Mouse (Mus musculus) cerebellum, adult 18-20 months (tissue): Measurements from ENCODE around the gene Slc25a24.

Experiments
- DNase-seq, 2 experiments: peaks; one replicate each; pipeline ENCODE4 v3.0.0; 2021

Slc25a24 gene

DNA sequence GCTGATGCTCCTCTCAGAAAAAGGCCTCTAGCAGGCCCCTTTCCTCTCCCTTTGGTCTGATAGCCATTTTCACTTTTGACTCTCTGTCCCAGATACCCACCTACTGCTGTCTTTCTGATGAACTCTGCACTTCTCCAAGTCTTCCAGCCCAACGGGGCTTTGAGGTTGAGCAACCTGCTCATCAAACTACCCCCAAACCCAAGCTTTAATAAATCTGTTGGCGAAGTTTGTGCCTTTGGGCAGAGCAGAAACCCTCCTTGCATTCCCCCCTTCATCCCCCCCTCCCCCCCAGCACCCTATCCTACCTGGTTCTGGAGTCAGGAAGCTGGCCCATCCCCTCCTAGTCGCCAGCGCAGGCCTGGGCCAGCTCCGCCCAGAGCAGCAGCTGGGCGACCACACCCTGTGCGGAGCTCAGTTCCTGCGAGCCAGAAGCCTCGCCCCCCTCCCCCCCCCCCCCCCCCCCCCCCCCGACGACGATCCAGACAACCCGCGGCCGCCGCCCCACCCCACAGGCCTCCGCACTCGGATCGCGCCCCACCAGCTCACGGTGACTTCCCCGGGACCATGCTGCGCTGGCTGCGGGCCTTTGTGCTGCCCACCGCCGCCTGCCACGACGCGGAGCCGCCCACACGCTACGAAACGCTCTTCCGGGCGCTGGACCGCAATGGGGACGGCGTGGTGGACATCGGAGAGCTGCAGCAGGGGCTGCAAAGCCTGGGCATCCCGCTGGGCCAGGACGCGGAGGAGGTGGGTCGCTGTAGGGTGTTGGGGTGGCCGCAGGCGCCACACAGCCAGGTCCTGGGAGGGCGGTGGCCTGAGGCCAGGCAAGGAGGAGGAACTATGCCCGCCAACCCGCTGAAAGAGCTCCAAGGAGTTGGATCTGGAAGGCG is at the start of gene Slc25a24:
TSS of gene Slc25a24 (plus strand) at position 509 of the 890 bp plus-strand sequence.
- DNase-seq = peak; percentile 9 to 12

DNA sequence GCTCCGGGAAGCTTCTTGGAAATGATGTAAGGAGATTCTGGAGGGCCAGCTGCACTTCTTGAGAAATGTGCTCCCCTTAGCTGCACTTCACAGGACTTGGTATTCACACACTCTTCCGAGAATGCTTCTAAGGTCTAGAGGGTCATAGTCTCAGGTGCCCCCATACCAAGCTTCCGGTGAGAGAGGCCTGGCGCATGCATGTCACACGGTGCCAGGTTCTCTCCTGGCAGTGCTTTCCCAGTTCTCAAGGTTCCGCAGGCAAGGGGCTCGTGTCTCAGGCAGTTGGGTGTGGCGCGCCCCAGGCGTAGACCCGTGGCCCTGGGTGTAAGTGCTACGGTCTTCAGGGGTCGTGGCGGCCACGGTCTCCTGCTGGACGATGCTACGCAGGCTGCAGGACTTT is 42.8 kb upstream of the Slc25a24 start, which contains the start of gene Slc25a54:
TSS of gene Slc25a54 (plus strand) at position 301 of the 400 bp plus-strand sequence.
- DNase-seq = no peak

DNA sequence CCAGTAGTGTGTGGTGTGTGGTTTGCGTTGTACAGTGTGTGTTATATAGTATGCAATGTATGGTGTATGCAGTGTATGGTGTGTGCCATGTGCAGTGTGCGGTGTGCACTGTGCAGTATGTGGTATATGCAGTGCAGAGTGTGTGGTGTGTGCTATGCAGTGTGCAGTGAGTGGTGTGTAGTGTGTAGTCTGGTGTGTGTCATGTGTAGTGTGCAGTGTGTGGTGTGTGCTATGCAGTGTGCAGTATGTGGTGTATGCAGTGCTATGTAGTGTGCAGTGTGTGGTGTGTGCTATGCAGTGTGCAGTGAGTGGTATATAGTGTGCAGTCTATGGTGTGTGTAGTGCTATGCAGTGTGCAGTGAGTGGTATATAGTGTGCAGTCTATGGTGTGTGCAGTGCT is 38.5 kb upstream of the Slc25a24 start:
- DNase-seq = no peak

DNA sequence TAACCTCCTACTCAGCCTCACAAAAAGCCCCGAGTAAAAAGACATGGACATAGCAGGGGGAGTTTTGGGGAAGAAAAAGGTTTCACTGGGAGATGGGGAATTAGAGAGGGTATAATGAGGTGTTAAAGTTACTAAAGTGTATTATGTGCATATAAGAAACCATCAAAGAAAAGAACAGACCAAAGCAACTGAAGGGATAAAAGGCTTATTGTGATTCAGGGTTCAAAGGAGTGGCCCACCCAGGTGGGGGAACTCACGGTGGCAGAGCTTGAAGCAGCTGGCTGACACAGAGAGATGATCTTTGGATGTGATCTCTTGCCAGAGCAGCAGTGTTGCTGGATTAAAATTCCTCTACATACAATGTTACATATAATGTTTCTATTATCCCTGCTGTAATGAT is 34.5 kb upstream of the Slc25a24 start:
- DNase-seq = no peak

DNA sequence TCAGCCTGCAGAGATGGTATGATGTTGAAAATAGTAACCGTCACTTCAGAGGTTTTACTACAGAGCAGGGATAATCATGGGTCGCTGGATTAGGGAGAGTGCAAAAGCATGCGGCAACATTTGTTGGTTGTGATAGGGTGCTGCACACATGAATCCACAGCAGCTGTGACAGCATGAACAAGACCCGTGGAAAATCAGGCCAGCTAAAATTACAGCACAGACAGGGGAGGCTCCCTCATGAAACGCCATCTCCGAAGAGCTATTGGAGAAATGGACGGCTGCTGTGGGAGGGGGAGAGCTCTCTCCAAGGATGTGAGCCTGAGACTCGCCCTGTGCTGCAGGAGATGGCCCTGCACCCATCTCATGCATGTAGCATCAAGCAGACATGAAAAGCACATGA is 18.2 kb upstream of the Slc25a24 start:
- no peak for DNase-seq

DNA sequence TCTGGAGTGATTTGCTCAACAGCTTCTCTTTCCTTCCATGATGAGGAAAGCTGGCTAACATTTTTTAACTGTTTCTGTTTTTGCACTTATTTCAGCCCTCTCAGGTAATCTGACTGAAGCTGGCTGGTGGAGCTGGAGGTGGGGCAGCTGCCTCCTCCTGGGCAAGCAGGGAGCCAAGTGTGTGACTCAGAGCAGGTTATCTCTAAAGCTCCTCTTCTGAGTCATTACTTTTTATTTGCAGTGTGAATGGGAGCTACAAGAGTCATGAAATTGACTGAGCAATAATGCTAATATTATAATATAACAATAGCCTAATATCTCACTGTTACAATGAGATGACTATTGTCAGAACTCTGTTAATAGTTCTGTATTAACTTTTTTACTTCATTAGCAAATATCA is 5.8 kb upstream of the Slc25a24 start:
- no peak for DNase-seq

DNA sequence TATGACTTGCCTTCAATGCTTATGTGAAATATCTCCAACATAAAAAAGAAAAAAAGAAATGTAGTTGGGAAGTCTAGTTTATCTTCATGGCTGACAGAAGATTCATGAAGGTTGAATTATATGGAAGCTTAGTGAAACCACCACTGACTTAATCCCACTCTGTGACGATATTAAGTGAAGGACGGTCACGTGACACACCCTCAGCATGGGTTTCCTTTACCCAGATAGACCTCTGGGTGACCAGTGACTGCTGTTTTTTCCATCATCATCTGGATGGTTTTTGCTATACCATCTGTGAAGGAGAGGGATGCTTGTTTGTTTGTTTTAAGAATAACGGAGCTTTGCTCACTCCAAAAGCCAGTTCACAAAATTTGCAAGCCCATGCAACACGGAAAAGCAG is 3.4 kb upstream of the Slc25a24 start:
- DNase-seq = no peak

DNA sequence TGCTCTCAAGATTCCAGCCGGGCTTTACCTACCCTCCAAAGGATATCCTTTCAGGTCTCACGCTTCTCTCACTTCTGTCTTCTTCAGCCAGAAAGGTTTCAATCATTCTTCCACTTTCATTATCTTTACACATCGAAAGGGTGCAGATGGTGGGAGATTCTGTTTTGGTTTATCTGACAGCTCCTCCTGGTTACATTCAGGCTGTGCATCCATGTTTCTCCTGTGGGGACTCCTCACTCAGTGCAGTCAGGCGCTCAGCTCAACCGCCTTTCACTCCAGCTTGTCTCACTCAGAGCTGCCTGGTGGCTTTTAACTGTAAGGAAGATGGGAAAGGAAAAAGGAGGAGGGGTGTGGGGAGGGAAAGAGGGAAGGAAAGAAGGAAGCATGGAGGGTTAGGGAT is 3.0 kb upstream of the Slc25a24 start:
- no peak for DNase-seq

DNA sequence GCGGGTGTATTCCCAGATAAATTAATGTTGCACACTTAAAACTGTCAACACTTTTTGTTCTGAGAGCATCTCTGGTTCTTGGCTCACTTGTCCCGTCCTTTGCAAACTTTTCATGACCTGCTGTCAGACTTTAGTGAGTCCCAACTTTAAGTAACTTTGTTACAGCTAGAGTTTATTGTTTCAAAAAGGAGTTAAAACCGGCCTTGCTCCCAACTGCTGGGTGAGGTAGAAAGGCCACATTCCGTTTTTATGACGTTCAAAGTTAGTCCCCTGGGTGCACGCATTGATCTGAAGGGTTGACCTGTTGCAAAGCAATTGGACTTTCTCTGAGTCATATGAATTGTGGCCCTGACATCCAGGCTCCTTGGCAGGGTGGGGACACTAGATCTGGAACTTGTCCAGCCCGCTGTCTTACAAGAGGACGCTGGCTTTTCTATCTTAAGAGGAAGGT is 607 bp downstream of the Slc25a24 start:
- no peak for DNase-seq

DNA sequence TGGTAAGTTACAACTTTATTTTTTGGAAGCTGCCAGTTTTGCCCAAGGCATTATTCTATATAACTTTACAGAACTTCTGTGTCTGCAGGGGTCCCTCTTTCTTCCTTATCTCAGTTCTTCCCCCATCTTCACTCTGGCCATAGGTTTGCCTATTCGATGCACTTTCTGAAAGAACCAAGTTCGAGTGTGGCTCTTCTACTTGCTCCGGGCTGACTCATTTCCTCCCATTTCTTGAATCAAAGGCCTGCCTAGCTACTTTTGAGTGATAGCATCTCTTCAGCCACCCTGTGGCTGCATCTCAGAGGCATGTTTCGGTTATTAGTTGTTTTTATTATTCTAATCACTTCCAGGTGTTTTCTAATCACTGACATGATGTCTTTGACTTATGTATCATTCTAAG is 1.1 kb downstream of the Slc25a24 start:
- no peak for DNase-seq

DNA sequence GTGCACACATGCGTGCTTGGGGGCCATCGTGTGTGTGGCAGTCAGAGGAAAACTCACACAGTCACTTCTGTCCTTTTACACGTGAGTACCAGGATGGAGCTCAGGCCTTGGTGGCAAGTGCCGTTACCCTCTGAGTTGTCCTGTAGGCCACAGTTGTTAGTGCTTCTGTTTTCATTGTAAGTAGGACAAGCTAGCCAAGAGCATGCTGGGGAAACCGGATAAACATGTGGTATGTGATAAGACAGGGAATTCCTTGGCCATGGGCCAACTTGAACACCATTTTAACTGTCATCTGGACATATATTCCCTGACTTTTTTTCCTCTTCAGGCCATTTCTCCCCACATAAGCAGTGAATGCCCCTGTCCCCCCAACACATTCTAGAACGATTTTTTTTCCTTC is 2.6 kb downstream of the Slc25a24 start:
- DNase-seq = no peak

DNA sequence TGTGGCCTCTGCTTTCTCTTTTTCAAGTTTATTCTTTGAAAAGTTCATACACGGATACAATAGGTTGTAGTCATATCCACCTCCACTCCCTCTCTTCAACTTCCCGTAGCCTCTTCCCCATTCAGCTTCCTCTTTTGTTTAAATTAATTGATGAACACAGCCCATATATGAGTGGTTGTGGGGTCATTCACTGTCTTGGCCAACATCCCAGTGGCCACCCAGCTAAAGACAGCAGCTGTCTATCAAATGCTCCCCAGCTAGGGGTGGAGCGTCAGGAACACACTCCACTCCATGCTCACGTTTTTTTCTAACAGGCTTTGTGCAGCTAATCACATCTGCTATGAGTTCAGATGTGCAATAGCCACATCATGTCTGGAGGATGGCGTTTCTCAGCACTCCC is 6.8 kb downstream of the Slc25a24 start:
- DNase-seq = no peak

DNA sequence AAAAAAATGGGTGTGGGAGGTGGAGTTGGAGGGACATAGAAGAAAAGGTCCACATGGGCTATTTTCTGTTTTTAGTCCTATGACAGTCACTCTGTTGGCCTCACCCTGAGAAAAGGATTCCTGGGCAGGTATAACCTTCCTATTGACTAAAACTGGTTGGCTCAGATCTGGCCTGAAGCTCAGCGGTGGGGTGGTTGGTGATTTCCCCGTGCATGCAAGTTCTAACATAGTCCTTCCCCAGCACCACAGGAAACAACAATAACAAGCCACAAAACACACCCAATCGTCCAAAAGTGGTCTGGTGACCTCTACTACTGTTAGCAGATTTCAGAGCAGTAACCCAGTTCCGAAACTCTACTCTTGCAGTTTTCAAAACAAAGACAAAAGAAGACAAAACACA is 10.0 kb downstream of the Slc25a24 start:
- DNase-seq = no peak

DNA sequence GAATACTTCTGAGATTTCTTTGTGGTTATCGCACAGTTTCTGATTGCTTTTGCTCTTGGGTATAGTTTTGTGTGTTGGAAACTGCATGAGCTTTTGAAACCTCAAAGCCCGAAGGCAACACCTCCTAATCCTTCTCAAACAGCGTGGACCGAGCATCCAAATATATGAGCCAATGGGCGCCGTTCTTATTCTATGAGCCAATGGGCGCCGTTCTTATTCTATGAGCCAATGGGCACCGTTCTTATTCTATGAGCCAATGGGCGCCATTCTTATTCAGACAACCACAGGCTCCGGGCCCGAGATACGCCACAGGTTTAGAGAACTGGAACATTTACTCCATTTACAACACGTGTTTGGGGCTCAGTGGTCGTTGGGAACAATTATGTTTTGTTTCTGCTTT is 11.1 kb downstream of the Slc25a24 start:
- no peak for DNase-seq

DNA sequence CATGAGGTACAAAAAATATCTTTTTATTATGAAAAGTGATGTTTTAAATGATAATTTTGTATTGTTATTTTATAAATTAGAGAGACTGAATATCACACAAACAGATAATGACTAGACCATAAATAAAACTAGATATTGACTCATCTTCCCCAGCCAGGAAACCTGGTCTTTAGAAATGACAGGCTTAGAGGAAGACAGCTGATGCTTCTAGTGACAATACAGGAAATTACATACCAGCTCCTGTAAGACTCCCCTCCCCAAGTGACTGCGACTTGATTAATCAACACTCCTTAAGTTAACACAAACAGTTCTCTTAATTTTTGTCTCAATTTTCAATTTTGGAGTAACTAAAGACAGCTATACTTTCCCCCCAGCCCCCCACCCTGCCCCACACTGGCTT is 12.4 kb downstream of the Slc25a24 start:
- no peak for DNase-seq

DNA sequence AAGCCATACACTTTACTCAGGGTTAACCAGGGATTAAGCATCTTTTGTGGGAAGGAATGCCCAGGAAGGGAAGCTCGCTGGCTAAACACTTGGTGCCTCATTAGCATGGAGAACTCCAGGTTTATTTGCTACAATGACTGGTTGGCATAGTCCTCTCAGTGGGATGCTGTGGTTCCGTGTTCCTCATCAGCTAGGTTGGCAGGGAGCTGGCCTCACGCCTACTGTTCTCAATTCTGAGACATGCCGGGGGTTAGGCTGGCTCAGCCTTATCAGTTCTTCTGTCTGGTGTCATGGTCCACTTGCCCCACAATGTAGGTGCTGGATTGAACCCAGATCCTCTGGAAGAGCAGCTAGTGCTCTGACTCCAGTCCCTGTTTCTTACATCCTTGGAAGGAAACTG is 29.6 kb downstream of the Slc25a24 start:
- DNase-seq = no peak

DNA sequence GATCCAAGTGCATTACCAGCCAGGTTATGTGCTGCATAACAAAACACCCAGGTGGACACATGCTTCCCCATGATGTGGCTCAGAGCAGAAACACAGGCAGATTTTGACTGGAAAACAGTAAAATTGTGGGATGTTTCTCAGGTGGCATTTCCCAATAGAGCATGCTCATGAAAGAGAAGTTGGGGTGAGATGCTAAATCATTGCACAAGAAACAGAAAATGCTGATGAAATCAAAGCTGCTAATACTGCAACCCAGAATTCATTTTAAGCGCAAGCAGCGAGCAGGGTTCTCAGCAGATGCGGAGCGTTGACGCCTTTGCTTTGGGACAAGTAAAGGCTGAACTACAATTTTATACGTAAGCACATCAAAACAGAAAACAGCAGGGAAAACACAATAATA is 30.5 kb downstream of the Slc25a24 start:
- no peak for DNase-seq

DNA sequence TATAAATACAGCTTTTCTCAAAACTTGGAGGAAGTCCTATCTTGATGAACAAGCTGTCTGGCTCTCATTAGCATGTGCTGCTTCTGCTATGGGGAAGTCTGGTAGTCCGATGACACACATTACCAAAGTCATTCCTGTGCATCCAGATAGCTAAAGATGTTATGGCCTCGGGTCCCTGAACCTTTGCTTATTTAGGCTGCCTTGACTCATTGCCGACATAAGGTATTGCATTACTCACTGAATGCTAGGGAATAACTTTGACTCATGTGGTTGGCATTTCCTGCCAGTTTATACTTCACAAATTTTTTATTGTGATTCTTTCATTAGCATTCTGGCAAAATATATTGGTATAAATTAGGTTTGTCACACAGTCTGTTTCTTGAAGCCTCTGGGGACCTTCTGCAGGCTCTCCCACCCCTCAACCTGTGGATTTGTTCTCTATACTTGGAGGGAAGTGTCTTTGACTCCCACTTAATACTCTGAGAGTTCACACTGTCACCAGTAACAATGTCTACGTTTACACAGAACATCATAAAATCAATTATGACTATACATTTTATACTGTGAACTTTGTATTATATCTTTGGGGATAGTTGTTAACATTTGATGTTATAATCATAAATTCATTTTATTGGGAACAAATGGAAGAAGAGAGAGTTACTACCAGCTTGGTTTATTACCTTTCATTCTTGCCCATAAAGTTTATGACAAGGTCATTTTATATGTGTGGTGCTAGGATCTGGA is 33.1 kb downstream of the Slc25a24 start:
- no peak for DNase-seq

DNA sequence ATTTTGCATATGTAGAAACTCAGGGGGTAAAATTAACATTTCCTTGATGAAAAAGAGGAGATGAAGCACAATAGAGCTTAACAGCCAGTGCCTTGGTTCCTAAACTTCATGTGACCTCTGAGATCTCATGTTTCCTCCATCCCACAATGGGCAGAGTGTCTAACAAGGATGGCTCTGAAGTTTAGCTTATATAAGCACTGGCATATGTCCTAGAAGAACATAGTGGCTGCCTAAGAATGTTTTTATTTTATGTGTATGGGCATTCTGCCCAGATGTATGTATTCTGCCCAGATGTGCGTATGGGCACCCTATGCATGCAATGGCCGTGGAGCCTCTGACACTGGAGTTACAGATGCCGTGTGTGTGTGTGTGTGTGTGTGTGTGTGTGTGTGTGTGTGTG is 34.5 kb downstream of the Slc25a24 start:
- no peak for DNase-seq

DNA sequence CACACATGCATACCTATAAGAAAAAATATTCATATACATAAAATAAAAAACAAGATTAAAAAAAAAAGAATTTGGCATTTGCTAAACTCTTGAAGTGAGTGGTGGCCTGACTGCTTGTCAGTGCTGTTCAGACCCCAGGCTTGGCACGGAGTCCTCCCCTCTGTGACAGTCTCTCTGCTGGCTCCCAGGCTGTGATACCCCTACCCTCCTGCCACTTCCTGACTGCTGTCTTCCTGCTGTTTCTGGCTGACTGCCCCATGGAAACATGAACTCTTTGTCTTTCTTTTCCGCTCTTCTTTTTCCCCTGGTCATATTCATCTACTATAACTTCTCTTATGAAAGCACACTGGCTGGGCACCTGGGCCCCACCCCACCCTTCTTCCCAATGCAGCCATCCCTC is 41.1 kb downstream of the Slc25a24 start:
- DNase-seq = no peak

DNA sequence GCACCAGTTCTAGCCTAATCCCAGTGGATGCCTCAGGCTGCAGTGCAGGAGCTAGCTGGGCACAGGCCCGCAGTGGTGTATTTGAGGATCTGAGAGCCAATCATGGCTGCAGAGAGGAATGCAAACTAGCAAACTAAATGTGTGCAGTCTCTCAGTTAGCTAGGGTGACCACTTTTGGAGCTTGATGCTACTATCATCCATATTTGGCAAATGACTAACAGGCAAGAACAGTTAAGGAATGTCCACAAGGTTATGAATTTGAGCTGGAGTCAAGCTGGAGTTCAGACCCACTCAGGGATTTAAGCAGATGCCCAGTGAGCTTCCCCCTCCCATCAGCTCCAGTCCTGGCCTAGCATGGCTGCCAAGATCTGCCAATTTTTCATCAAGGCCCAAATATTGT is 41.7 kb downstream of the Slc25a24 start:
- no peak for DNase-seq

DNA sequence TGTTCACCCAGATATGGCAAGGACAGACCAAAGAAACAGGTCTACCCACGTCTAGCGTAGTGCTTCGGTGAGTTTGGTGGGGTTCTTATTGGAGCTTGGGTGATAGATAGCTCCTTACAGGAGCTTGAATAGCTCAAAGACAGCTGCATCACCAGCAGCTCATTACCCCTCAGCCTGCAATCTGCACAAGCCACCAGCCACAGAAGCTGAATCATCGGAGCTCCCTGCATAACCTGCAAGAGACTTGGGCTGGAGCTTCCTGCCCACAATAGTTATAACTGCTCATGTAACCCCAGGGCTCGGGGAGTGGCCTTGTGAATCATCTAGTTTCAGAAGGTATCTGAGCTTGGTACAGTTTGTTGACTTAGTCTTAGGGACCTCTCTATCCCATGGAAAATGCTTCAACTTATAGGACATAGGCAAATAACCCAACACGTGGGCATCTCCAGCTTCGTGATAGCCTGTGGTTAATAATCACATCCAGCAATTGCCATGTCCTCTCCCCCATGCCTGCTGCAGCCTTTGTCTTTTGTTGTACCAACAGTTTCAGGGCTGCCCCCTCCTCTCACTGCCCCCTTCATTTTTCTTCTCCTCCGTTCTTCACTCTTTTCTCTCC is 42.4 kb downstream of the Slc25a24 start:
- no peak for DNase-seq

DNA sequence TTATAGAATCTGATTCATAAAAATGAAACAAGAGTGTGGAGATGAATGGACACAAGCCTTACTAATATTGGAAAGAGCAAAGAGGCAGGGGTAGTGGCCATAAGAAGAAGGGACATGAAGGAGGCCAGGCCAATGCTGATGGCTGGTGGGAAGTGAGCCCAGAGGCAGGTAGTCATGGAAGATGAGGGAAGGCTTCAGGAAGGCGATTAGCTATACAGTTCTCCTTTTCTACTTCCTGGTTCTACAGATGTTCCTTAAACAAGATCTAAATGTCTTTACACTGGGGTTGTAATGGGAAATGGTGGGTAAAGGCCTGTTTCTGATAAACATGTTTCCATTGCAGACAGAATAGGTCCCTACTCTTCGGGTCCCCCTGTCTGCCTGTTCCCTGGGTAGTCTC is 46.2 kb downstream of the Slc25a24 start:
- no peak for DNase-seq
